Mouse (Mus musculus): Measurements from ENCODE around the gene Abi3bp. TPM values are rescaled to one million over a fixed set of nuclear protein-coding genes. Genes with fewer than 3 reads are reported as not detected.

Abi3bp gene
- polyA plus RNA-seq, 1 experiment from 2014 or later = 3.0 TPM

- Histone ChIP-seq H3K9me3 (replicated peaks; ENCODE audit: low read length) (no peaks in the 10 kb centered on the region), H3K9ac (ENCODE audit: low read depth, low read length) (no peak overlapping the region), H3K4me1 (replicated peaks; ENCODE audit: insufficient read depth, low read length) (no peaks in the 10 kb centered on the region), H3K27ac (no peak overlapping the region), H3K4me3 (replicated peaks; ENCODE audit: low read depth, low read length) (no peak overlapping the region), H3K36me3 (ENCODE audit: insufficient read depth, low read length) (no peaks in the 10 kb centered on the region), H3K4me2 (ENCODE audit: low read length) (no peak overlapping the region), H3K27me3 (ENCODE audit: insufficient read depth, low read length) (no peaks in the 10 kb centered on the region)
- ATAC-seq (replicated peaks; ENCODE audit: low FRiP score, low read depth) (no peak), DNase-seq (ENCODE audit: low spot score) (no peak)
- WGBS = 58% methylated on average over 3 of the region's 3 CpGs
- TF ChIP-seq CTCF (IDR thresholded peaks at IDR 0.05; ENCODE audit: low read depth) = no peak
These were observed 50.5 kb downstream of the Abi3bp start for GRCm38 (mm10) chr16:56528079-56528688.

DNA sequence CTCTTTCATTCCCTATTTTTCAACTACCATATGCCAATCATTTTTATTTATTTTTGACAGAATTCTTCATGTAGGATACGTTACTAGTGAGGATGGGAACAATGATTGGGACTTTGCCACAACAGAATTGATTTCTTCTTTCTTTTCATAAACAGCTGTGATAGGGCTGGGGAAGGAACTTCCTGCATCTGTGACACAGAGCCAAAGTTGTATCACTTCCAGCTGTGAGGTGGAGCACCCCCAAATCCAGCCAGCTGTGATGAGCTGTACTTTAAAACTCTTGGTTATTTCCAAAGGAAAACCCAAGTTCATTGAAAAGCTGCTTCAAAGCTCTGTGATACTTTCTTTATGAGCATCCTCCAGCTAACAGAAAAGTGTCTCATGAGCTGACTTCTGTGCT, 101.9 kb downstream of the Abi3bp start:
- Histone ChIP-seq H3K9me3 (replicated peaks; ENCODE audit: low read length) (no peaks in the 10 kb centered on the region), H3K36me3 (ENCODE audit: insufficient read depth, low read length) (no peaks in the 10 kb centered on the region), H3K4me1 (replicated peaks; ENCODE audit: insufficient read depth, low read length) (no peaks in the 10 kb centered on the region), H3K4me2 (ENCODE audit: low read length) (no peak overlapping the region), H3K4me3 (replicated peaks; ENCODE audit: low read depth, low read length) (no peak overlapping the region), H3K27ac (no peak overlapping the region), H3K9ac (ENCODE audit: low read depth, low read length) (no peak overlapping the region), H3K27me3 (ENCODE audit: insufficient read depth, low read length) (no peaks in the 10 kb centered on the region)
- WGBS = 73% methylated on average over 1 of the region's 1 CpGs
- ATAC-seq (replicated peaks; ENCODE audit: low FRiP score, low read depth) (no peak), DNase-seq (ENCODE audit: low spot score) (no peak)
- TF ChIP-seq CTCF (IDR thresholded peaks at IDR 0.05; ENCODE audit: low read depth) = no peak

DNA sequence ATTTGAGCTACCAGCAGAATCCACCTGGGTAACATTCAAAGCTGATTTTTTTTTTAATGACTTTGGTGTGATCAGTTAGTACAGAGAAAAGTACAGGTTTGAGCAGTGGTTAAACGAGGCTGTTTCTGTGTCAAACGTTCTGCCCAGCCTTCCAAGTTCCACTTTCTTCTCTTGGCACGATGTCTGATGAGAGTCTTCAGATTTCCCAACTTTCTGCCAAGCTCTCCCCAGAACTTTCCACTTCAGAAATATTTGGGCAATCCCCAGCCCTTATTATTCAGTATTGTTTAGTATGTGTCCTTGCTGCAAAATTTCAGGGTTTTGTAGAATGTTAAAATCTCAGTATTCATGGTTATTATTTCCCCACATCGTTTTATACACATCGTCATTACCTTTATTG, 115.9 kb downstream of the Abi3bp start:
- H3K4me1 ChIP-seq (replicated peaks; ENCODE audit: insufficient read depth, low read length) = no peaks in the 10 kb centered on the region
- TF ChIP-seq CTCF (IDR thresholded peaks at IDR 0.05; ENCODE audit: low read depth) = no peak
- no peaks in the 10 kb centered on the region for H3K36me3 ChIP-seq (ENCODE audit: insufficient read depth, low read length)
- DNase-seq (ENCODE audit: low spot score) = no peak
- no peaks in the 10 kb centered on the region for H3K27me3 ChIP-seq (ENCODE audit: insufficient read depth, low read length)
- H3K9ac ChIP-seq (ENCODE audit: low read depth, low read length) = no peak overlapping the region
- H3K9me3 ChIP-seq (replicated peaks; ENCODE audit: low read length) = no peaks in the 10 kb centered on the region
- no peak overlapping the region for H3K4me2 ChIP-seq (ENCODE audit: low read length)
- no peak overlapping the region for H3K4me3 ChIP-seq (replicated peaks; ENCODE audit: low read depth, low read length)
- no peak for ATAC-seq (replicated peaks; ENCODE audit: low FRiP score, low read depth)
- 83% methylated on average over 5 of the region's 5 CpGs for WGBS
- H3K27ac ChIP-seq = no peak overlapping the region

DNA sequence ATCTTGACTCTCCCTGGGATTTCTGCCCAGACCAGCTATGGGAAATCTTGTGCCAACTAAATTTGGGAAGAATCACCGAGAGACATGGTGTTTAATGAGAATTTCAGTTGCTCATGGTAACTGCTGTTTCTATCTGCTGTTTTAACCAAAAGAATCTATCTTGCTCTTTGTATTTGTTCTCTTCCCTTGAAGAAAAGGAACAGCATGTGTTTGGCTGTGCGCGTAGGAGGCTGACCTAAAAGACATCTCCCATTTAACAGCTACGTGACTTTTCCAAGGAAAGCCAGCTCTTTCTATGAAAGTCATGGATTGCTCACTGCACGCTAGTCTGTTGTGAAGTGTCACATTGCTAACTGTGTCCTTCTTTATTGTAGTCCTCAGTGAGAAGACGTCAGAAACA, 117.2 kb downstream of the Abi3bp start:
- no peak overlapping the region for H3K27ac ChIP-seq
- WGBS = 77% methylated on average over 6 of the region's 6 CpGs
- ATAC-seq (replicated peaks; ENCODE audit: low FRiP score, low read depth) (no peak), DNase-seq (ENCODE audit: low spot score) (no peak)
- TF ChIP-seq CTCF (IDR thresholded peaks at IDR 0.05; ENCODE audit: low read depth) = no peak
- H3K4me3 ChIP-seq (replicated peaks; ENCODE audit: low read depth, low read length) = no peak overlapping the region
- no peak overlapping the region for H3K4me2 ChIP-seq (ENCODE audit: low read length)
- H3K9me3 ChIP-seq (replicated peaks; ENCODE audit: low read length) = no peaks in the 10 kb centered on the region
- H3K36me3 ChIP-seq (ENCODE audit: insufficient read depth, low read length) = no peaks in the 10 kb centered on the region
- H3K27me3 ChIP-seq (ENCODE audit: insufficient read depth, low read length) = no peaks in the 10 kb centered on the region
- H3K9ac ChIP-seq (ENCODE audit: low read depth, low read length) = no peak overlapping the region
- no peaks in the 10 kb centered on the region for H3K4me1 ChIP-seq (replicated peaks; ENCODE audit: insufficient read depth, low read length)

GRCm38 (mm10) chr16:56598427-56598826, 120.7 kb downstream of the Abi3bp start:
- ATAC-seq (replicated peaks; ENCODE audit: low FRiP score, low read depth) (no peak), DNase-seq (ENCODE audit: low spot score) (no peak)
- no peaks in the 10 kb centered on the region for H3K9me3 ChIP-seq (replicated peaks; ENCODE audit: low read length)
- no peaks in the 10 kb centered on the region for H3K4me1 ChIP-seq (replicated peaks; ENCODE audit: insufficient read depth, low read length)
- H3K9ac ChIP-seq (ENCODE audit: low read depth, low read length) = no peak overlapping the region
- no peak overlapping the region for H3K27ac ChIP-seq
- WGBS = 89% methylated on average over 4 of the region's 4 CpGs
- H3K4me3 ChIP-seq (replicated peaks; ENCODE audit: low read depth, low read length) = no peak overlapping the region
- no peak for TF ChIP-seq CTCF (IDR thresholded peaks at IDR 0.05; ENCODE audit: low read depth)
- H3K4me2 ChIP-seq (ENCODE audit: low read length) = no peak overlapping the region
- no peaks in the 10 kb centered on the region for H3K27me3 ChIP-seq (ENCODE audit: insufficient read depth, low read length)
- H3K36me3 ChIP-seq (ENCODE audit: insufficient read depth, low read length) = no peaks in the 10 kb centered on the region

DNA sequence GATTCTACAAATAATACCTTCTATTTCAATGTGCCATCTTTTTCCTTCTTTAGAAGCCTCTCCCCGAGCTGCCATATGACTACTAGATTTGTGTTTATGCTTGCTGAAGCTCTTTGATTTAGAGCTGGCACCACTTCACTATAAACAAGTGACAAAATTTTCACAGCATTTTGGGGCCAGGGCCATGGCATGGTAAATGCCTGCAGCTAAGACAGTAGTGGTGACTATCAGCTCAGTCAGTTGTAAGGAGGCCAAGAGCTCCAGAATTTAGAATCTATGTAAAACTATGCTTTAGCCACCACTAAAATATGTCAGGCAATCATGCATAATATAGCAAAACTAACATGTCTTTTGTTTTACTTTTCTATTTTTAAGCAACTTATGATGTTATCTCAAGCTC, 124.7 kb downstream of the Abi3bp start:
- no peaks in the 10 kb centered on the region for H3K4me1 ChIP-seq (replicated peaks; ENCODE audit: insufficient read depth, low read length)
- H3K27me3 ChIP-seq (ENCODE audit: insufficient read depth, low read length) = no peaks in the 10 kb centered on the region
- no peak for TF ChIP-seq CTCF (IDR thresholded peaks at IDR 0.05; ENCODE audit: low read depth)
- no peaks in the 10 kb centered on the region for H3K36me3 ChIP-seq (ENCODE audit: insufficient read depth, low read length)
- no peak for ATAC-seq (replicated peaks; ENCODE audit: low FRiP score, low read depth)
- H3K9me3 ChIP-seq (replicated peaks; ENCODE audit: low read length) = no peaks in the 10 kb centered on the region
- WGBS = 79% methylated on average over 1 of the region's 1 CpGs
- no peak for DNase-seq (ENCODE audit: low spot score)
- H3K27ac ChIP-seq = no peak overlapping the region
- H3K9ac ChIP-seq (ENCODE audit: low read depth, low read length) = no peak overlapping the region
- H3K4me2 ChIP-seq (ENCODE audit: low read length) = no peak overlapping the region
- H3K4me3 ChIP-seq (replicated peaks; ENCODE audit: low read depth, low read length) = no peak overlapping the region

DNA sequence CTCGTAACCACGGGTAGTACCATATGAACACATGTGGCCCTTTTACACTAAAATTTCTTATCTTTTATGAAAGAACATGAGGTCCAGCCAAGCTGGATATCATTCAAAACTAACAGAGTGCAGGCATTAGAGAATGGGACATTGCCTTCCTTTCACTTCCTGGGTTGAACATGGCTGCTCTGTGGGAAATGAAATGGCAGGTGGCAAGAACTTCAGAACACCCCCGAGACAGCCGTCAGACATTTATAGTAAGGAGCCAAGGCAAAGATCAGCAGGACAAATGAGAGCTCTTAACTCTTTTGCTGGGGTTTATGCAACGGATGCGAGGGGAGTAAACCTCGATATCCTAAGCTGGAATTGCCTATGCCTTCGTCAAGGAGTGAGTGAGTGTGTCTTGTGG, 132.9 kb downstream of the Abi3bp start:
- no peak overlapping the region for H3K9ac ChIP-seq (ENCODE audit: low read depth, low read length)
- ATAC-seq (replicated peaks; ENCODE audit: low FRiP score, low read depth) = no peak
- no peak overlapping the region for H3K4me3 ChIP-seq (replicated peaks; ENCODE audit: low read depth, low read length)
- no peaks in the 10 kb centered on the region for H3K36me3 ChIP-seq (ENCODE audit: insufficient read depth, low read length)
- WGBS = 72% methylated on average over 8 of the region's 8 CpGs
- no peak for DNase-seq (ENCODE audit: low spot score)
- no peak overlapping the region for H3K27ac ChIP-seq
- H3K4me2 ChIP-seq (ENCODE audit: low read length) = no peak overlapping the region
- no peaks in the 10 kb centered on the region for H3K9me3 ChIP-seq (replicated peaks; ENCODE audit: low read length)
- no peak for TF ChIP-seq CTCF (IDR thresholded peaks at IDR 0.05; ENCODE audit: low read depth)
- H3K4me1 ChIP-seq (replicated peaks; ENCODE audit: insufficient read depth, low read length) = no peaks in the 10 kb centered on the region
- no peaks in the 10 kb centered on the region for H3K27me3 ChIP-seq (ENCODE audit: insufficient read depth, low read length)
